Mouse (Mus musculus): ENCODE results near the gene Gna15.

The Gna15 gene

DNA sequence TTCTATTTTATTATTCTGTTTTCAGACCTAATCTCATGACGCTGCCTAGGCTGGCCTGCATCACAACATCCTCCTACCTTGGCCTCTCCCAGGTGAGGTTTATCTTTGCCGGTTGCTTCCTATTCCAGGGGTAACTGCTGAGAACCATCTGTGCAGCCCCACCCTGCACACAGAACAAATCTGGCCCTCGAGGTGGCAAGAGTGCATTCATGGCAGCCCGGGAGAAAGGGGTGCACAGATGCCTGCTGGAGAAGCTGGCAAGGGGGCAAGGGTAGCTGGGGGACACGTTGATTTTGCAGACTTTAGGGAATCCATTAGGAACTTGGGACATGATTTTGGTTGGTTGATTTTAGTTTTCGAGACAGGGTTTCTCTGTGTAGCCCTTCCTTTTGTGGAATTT, 65.8 kb downstream of the Gna15 start:
- in situ Hi-C loops (cut with MboI; ENCODE audit: unreplicated experiment in 2 of 2), result no loop called here

DNA sequence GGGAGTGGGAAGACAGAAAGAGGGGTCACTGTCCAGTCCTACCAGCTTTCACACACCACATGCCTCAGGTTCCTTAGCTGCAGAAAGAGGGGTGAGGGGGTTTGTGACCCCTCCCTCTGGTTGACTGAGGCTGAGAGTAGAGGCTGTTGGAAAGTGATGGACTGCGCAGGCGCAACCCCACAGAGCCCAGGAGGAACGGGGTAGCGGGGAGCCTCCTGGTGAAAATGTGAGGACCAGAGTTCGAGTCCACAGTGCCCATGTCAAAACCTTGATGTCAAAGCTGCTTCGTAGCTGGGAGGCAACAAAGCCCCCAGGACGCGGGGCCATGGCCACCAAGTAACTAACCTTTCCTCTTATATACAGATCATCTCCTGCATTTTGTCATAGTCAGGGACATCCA, 66.4 kb downstream of the Gna15 start:
- in situ Hi-C loops (cut with MboI; ENCODE audit: unreplicated experiment in 2 of 2), result no loop called here

DNA sequence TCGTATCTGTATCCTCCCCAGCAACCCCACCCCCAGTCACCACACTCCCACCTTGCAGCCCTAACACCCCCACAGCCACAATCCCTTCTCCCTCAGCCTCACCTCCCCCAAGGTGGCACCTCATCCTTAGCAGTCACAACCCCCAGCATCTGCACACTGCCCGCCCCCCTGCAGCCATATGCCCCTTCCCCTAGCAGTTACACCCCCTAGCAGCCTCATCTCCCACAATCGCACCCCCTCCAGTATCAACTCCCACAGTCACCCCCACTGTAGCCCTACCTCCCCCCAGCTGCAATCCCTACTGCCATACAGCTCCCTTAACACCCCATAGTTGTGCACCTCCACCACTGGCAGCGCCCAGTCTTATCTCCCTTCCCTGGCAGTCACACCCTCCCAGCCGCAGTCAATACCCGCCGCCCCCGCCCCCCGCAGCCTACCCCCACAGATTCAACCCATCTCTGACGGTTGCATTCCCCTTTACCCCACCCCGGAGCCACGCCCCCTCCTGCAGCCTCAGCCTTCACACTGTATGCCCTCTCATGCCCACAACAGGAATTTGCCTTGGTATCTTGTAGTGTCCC, 67.0 kb downstream of the Gna15 start:
- in situ Hi-C loops (cut with MboI; ENCODE audit: unreplicated experiment in 2 of 2), result no loop called here

DNA sequence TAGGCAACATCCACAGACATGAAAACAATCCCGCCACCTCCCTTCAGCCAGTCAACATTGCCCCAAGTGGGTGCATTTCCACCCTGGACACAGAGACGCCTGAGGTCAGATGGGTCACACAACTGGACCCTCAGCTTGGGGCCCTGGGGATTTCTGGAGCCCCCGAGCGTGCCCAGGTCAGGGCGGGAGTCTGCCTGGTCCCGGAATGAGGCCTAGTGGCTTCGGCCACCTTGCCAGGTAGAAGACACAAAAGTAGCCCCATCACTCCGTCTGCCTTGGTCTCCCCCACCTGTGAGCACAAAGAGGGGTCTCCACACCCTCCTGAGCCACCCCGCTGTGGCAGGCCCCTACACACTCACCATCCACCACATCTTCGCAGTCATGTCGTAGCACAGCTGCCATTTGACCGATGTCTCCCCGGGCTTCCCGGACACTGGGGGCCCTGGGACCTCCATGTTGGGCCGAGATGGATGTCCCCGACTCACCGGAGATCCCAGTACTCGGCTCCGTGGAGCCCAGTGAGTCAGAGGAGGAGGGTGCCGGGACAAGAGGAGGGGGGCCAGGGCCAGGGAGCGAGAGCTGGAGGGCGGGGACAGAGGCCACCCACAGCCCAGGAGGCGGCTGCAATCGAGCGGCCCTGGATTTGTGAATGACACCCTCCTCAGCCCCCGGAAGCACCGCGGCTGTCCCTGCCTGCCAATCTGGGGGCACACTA, 68.7 kb downstream of the Gna15 start, which contains the start of gene Nfic:
TSS of gene Nfic (minus strand) at position 455 of the 715 bp plus-strand sequence.
- in situ Hi-C loops (cut with MboI; ENCODE audit: unreplicated experiment in 2 of 2), result no loop called here

DNA sequence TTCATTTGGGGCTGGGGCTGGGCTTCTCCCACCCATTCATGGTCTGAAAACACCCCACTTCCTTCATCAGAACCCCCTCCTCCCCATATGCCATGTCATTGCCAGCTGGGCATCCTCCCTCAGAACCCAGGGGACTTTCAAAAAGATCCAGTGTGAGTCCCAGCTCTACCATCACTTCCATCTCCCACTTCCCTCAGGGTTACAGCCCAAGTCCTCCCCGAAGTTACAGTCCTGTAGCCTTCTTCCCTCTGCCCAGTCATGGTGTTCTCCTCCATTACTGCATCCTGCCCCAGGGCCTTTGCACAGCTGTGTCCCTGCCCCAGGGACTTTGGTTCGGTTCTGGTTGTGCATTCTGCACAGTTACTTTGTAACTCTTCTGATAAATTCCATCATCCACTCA, 69.9 kb downstream of the Gna15 start:
- in situ Hi-C loops (cut with MboI; ENCODE audit: unreplicated experiment in 2 of 2), result loop anchor here (5.0 kb wide), 2 partner anchors 62 to 247 kb away; partner anchors contain the start of gene Smim24 (in 1 of the 2)

DNA sequence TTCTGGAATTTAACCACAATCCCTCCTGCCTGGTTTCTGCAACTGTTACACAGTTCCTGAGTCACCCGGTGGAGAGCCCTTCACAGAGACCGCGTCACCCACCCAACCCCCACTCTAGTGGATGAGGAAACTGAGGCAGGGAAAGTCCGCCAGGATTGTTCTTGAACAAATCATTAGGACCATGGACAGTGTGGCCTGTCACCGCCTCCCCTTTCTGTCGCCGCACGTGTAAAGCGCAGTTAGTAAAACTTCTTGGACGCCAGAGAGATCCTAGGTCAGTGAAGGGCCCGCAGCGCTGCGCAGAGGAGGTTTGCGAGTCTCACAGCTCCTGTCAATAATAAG, 71.1 kb downstream of the Gna15 start:
- in situ Hi-C loops (cut with MboI; ENCODE audit: unreplicated experiment in 2 of 2), result loop anchor here (5.0 kb wide), 2 partner anchors 61 to 246 kb away; partner anchors contain the start of gene Smim24 (in 1 of the 2)

Measured in v-Abl transformed pro-B cells (cell line).